Mouse (Mus musculus) thymus, postnatal 36 days (tissue): Measurements from ENCODE around the gene Cd300lb.

ENCODE experiments used
- DNase-seq, 2 experiments: peaks; one replicate each; pipeline ENCODE4 v3.0.0; 2022; ENCODE audit warnings: mixed read lengths in 2 of 2

Gene Cd300lb

DNA sequence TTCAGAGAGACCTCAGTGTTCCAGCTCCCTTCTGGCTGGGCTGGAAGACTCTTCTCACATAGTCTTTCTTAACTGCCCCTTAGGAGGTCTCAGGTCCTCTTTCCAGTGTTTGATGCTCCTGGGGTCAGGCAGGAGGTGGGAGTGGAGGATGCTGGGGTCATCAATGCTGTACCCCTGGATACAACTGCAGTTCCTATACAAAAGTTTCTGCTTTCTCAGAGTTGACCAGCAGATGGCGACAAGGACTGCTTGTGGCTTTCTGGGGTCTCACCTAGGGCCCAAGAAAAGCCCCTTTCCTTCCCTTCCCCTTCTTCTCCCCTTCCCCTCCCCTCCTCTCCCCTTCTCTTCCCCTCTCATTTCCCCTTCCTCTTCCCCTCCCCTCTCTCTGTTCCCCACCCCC lies 53.6 kb downstream of the Cd300lb start:
- DNase-seq: peak in 1 of 2 experiments; percentile 41

DNA sequence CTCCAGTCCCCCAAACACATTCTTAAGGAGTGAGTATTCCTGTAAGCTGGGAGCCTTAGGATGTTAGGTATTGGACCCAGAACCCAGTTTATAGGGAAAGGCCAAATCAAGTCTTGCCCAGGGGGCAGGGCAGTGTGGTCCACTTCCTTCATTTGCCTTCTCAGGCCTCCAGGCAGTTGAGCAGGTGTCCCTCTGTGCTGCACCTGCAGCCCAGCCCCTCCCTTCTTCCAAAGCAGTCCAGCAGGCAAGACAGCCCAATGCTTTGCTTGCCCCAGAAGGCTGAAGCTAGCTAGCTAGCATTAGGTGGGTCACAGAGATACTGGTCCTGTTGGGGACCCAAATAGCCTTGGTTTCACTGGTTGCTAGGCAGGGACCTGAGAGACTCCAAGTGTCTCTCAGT lies 54.0 kb downstream of the Cd300lb start:
- DNase-seq: no peak

DNA sequence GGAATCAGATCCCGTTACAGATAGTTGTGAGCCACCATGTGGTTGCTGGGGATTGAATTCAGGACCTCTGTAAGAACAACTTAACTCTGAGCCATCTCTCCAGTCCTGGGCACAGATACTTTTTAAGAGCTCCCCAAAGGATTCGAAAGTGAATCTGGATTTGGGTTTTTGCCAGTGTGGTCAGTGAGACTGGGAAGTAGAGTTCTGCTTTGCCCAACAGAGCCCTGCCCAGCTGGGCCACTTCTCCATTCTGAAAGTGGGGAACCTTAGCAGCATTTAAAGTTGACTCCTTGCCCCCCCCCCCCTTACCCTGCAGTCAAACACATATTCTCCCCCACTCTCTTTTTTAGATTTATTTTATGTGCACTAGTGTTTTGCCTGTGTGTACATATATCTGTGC lies 54.5 kb downstream of the Cd300lb start:
- no peak for DNase-seq

DNA sequence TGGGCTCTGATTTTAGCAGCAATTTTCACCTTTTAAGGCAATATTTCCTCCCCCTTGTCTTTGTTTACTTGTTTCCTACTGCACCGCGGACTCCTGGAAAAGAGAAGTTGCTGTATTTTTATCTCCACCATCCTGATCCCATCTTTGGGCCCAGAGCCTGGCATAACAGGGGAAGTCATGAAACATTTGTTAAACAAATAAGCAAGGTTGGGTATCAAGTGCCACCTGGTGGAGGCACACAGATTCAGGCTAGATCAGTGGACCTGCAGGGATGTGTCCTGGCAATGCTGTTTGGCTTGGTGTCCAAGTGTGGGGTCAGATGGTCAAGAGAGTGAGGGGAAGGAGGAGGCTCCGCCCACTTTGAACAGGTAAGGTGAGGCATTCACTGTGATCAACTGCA lies 57.0 kb downstream of the Cd300lb start:
- peak; percentile 22 to 33 for DNase-seq

DNA sequence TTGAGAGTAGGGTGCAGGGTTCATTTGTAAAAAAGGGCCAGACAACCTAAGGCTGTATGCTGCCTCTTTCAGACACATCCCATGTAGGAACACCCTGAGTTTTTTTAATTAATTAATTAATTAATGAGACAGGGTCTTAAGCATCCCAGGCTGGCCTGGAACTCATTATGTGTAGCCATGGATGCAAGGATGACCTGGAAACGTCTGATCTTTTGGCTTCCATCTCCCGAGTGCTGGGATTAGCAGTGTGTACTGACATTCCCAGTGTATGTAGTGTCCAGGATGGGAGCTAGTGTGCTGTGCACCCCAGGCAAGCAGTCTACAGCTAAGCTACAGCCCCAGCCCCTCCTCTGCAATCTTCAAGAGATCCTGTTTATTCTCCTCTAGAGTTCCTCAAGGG lies 57.6 kb downstream of the Cd300lb start:
- DNase-seq: no peak

DNA sequence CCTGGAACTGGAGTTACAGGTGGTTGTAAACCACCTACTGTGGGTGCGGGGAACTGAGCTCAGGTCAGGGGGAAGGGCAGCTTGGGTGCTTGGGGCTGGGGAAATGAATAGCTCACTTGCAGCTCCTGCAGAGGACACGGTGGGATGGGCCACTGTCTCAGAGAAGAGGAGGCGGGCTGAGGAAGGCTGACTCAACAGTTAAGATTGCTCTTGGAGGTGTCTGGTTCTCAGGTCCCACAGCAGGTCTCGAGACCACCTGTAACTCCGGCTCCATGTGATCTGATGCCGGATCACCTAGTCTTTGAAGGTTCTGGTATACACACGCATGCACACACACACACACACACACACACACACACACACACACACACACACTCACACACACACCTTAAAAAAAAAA lies 58.0 kb downstream of the Cd300lb start:
- peak; percentile 23 to 32 for DNase-seq

DNA sequence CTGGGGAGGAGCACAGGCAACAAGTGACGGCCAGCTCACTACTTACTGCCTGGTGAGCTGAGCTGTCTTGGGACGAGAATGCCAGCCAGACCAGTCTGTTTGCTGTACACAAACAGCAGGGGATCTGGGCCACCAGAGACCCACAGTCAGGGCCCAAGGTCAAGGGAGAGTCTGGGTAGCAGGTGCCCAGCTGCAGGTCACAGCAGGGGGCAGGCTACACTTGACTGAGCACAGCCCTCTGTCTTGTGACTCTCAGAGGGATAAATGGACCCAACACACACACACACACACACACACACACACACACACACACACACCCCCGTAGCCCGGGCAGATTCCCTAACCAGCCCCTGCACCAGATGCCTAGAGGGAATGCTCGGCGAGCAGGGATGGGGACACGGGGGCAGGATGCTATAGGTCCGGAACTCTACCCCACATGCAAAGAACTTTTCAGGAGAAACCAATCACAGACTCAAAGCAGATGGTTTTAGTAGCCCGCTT lies 58.8 kb downstream of the Cd300lb start:
- DNase-seq: no peak

DNA sequence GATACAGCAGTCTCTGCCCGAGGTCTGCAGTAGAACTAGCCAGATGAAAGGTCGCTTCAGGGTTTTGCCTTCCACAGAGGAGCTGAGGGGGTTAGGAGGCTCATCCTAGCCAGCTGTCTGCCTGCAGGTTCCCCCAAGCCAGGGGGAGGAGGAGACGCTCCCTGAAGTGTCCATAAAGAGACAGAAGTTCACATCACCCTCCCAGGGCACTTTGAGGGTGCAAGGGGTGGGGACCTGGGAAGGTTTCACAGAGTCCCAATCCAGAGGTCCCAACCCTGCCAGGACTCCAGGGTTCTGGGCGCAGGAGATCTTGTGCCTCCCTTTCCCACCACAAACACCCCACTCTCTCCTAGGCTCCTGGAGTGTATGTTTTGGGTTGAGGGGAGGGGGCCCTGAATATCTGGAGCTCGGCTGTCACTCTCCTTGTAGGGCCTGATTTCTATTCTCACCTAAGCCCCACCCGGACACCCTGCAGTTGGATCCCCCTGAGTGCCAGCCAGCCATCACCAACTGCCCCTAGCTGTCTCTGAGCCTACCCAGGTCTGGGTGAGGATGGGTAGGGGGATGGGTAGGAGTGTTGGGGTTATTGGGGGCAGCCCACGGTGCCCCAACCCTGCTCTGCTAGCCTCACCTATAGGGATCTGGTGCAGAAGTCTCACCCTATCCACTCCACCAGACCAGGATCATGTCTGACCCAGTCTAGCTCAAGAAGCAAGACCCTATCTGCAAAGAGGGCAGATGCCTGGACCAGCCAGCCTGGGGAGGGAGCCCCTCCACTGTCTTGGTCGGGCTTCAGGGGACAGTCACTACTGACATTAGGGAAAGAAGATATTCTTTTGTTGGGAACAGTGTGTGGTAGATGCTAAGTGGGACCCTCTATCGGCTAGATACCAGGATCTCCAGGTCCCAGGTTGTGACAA lies 59.7 kb downstream of the Cd300lb start:
- DNase-seq: no peak

DNA sequence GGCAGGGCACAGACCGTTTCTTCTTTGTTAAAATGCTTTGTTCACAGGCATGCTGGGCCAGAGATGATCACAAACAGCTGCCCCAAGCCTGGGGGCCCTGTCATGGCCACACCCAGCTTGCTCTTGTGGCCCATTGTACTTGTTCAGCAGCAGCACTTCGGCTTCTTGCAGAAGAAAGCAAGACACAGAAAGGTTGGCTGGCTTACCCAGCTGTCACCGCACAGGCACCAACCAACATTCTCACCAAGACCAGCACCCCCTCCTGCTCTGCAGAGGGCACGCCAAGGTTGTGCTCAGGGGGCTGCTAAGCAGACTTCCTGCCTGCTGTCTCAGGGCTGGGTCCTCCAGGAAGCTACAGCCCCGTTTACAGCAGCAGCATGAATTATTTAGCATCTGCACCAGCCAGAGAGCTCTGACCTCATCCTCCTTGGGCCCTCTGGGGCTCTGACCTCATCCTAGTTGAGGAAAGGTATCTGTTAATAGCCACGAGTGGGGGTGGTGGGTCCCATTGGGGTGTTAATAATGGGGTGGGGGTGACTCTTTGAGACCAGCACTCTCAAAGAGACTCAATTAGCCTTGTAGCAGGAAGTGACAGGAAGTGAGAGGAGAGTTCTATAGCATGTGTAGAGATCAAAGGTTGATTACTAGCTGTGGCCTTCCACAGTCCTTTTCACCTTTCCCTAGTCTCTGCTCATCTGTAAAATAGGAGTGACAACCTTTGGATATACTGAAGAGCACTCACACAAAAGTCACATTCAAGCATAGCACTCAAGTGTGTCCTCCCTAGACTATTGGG lies 61.0 kb downstream of the Cd300lb start:
- peak; percentile 70 to 81 for DNase-seq
